ENCODE assay signal across 10 mouse cellular contexts in the genomic region with DNA sequence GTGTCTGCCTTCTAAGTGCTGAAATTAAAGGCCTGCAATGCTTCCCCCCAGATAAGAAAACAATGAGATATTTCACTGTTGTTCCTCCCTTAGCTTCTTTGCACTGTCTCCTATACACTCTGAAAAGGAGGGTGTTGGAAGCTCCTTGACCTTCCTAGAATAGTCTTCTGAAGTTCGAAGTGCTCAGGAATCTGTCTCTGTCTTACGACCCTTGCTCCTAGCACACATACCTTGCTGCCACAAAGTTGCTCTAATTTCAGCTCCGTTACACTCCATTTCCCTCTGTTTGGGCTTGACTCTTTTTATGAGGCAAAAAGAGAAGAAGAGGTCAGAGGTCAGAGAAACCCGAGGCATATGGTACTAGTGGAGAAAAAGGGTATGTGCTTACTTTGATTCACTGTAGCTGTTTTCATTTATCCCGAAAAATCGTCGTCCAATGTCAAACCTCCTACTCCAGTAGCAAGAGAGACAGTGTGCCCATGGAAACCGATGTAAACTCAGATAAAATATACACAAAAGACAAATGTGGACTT.
"Had no signal": no experiment of that assay in that cellular context is flagged by ENCODE, and none has a peak within 500 bp of the region (broad histone marks: within the 10 kb centered on the region; RNA-seq: fewer than 3 reads in every experiment).

No protein-coding gene starts in this region.

- H3K4me2 ChIP-seq: limb, embryonic 13.5 days; midbrain, embryonic 13.5 days; neural tube, embryonic 15.5 days had no signal

- H3K27me3 ChIP-seq: neural tube, embryonic 15.5 days had no signal

- H3K4me1 ChIP-seq: neural tube, embryonic 15.5 days had no signal

- H3K27ac ChIP-seq: limb, embryonic 13.5 days; liver, embryonic 14.5 days; midbrain, embryonic 13.5 days; neural tube, embryonic 15.5 days had no signal

- DNase-seq: kidney, postnatal 36 days; layer of hippocampus, adult 9-11 months; layer of hippocampus, postnatal 36 days; lung, adult 18-20 months; thymus, adult 18-20 months; thymus, postnatal 14 days had no signal

- H3K4me3 ChIP-seq: limb, embryonic 13.5 days; midbrain, embryonic 13.5 days; neural tube, embryonic 15.5 days had no signal

- H3K9ac ChIP-seq: limb, embryonic 13.5 days; liver, embryonic 14.5 days; midbrain, embryonic 13.5 days; neural tube, embryonic 15.5 days had no signal

- ATAC-seq: midbrain, embryonic 13.5 days had no signal

- H3K9me3 ChIP-seq: limb, embryonic 13.5 days; midbrain, embryonic 13.5 days; neural tube, embryonic 15.5 days had no signal

- H3K36me3 ChIP-seq: limb, embryonic 13.5 days; midbrain, embryonic 13.5 days; neural tube, embryonic 15.5 days had no signal
